Mouse (Mus musculus) heart, postnatal 0 days (tissue): ENCODE measurements around the gene Tcf15. TPM values are rescaled to one million over a fixed set of nuclear protein-coding genes. Genes with fewer than 3 reads are reported as not detected.

Source experiments
- ATAC-seq: fragments of 200-750 bp; cut with Nextera tagmentation; 2 replicates; pipeline ENCODE4 v1.8.0; 2017; ENCODE audit warnings: low read depth, moderate number of reproducible peaks, moderate library complexity; ENCODE audit not compliant: insufficient read depth
- DNase-seq: peaks from one replicate; pipeline ENCODE4 v3.0.0-alpha.2; 2016; ENCODE audit warnings: low spot score
- H3K27ac ChIP-seq: fragments of 300-500 bp; sonication (generic); 2 replicates; pipeline ENCODE4 v1.5.1; 2014; ENCODE audit warnings: low read depth, mild to moderate bottlenecking
- H3K27me3 ChIP-seq: fragments of 300-500 bp; sonication (generic); 2 replicates; pipeline ENCODE4 v1.6.1; 2014; ENCODE audit warnings: low read length, mixed read lengths; ENCODE audit not compliant: control insufficient read depth, insufficient read depth
- H3K36me3 ChIP-seq: fragments of 300-500 bp; sonication (generic); replicated peaks from 2 replicates; pipeline ENCODE4 v1.6.1; 2014; ENCODE audit warnings: low read length, mixed read lengths; ENCODE audit not compliant: control insufficient read depth, insufficient read depth
- H3K4me1 ChIP-seq: fragments of 300-500 bp; sonication (generic); 2 replicates; pipeline ENCODE4 v1.6.1; 2014; ENCODE audit warnings: antibody characterized with exemption; ENCODE audit not compliant: control insufficient read depth, insufficient read depth
- H3K4me2 ChIP-seq: fragments of 300-500 bp; sonication (generic); 2 replicates; pipeline ENCODE4 v1.6.1; 2014; ENCODE audit warnings: low read depth, mild to moderate bottlenecking, low read length, moderate library complexity
- H3K4me3 ChIP-seq: fragments of 300-500 bp; sonication (generic); 2 replicates; pipeline ENCODE4 v1.5.1; 2014; ENCODE audit warnings: low read depth, low read length
- H3K9ac ChIP-seq: fragments of 300-500 bp; sonication (generic); replicated peaks from 2 replicates; pipeline ENCODE4 v1.6.1; 2014; ENCODE audit warnings: low read depth, low read length, mixed read lengths
- H3K9me3 ChIP-seq: fragments of 300-500 bp; sonication (generic); replicated peaks from 2 replicates; pipeline ENCODE4 v1.6.1; 2016; ENCODE audit warnings: low read length; ENCODE audit not compliant: control insufficient read depth
- CTCF ChIP-seq: IDR thresholded peaks from 2 replicates; pipeline ENCODE4 v1.5.1; 2016; ENCODE audit warnings: antibody characterized with exemption, control low read depth, low read depth
- EP300 ChIP-seq: IDR thresholded peaks from 2 replicates; pipeline ENCODE4 v1.6.1; 2016; ENCODE audit warnings: antibody characterized with exemption, low read depth
- WGBS: fragments of 180-500 bp; shearing (Covaris S2); extraction: QIAGEN DNeasy Blood & Tissue Kit; methylation state at CpG from one replicate; pipeline ENCODE4 v1.1.7; 2014; 5-methylcytosine and 5-hydroxymethylcytosine counted together
- polyA plus RNA-seq: library from polyadenylated mRNA; unstranded; fragments of >200 nt; fragmentation: Nextera tagmentation; extraction: Ambion mirVana; gene quantifications from 2 replicates; pipeline ENCODE4 v1.2.1, GENCODE M21; 2015
- total RNA-seq: library from RNA; depleted of rRNA; stranded (reverse); fragments of >200 nt; gene quantifications from 2 replicates; pipeline ENCODE4 v1.2.3, GENCODE M21; 2014; ENCODE audit warnings: low replicate concordance

The Tcf15 gene
- total and polyA plus RNA-seq, 2 experiments from 2014 or later, result 23.0 to 36.8 TPM

DNA sequence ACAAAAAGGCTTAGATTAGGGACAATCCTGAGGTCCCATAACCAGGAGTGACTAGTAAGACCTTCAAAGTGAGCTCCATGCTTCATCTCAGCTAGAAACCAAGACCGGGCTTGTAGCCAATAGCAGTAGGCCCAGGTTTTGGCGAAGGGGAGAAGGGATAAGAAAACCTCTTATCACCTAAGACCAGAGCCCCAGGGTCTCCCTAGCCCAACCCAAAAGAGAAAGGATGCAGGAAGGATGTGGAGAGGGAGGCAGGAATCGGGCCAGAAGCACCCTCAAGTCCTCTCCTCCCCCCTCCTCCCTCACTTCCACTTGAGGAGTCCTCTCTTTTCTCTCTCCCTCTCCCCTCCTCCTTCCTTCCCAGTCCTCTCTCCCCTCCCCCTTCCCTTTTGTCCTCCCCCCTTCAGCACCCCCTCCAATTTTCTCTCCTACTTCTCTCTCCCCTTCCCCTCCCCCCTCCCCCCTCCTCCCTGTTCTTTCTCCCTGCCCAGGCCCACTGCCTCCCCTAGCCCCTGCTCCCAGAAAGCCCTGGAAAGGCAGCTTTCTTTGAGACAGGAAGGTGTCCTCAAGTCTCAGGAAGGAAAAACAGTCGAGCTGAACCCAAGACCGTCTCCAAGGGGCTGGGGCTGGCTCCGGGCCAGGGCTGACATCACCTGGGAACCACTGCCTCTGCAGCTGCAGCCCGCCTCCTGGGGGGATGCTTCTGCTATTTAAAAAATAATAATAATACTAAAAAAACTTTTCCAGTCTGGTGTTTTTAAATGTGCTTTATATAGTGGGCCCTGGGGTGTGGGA lies 12.2 kb downstream of the Tcf15 start:
- TF ChIP-seq EP300, result 0 out of 2 replicates have a peak, but pooled peaks have one; percentile 12
- TF ChIP-seq CTCF, result no peak
- no peak overlapping the region for H3K4me2 ChIP-seq

DNA sequence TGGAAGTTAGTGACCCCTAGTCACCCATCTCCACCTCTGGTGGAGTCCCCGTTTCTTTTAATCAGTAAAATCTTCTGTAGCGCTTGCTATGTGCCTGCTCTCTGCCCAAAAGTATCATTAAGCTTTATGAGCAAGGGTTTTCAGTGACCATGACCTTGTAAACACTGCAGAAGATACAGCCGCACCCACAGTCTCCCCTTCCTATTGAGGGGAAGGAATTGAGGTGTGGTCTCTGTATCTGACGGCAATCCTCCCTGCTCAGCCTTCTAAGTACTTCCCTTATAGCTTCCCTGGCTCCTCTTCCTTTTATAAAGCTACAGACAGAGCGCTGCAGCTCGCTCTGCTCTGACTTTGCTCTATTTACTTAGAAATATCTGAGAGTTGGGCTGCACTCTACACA lies 13.1 kb downstream of the Tcf15 start:
- peak overlapping the region; percentile 66 for H3K27ac ChIP-seq

More for the DNA sequence above, 12.2 kb downstream of the Tcf15 start:
- Histone ChIP-seq H3K27me3 (no peaks in the 10 kb centered on the region), H3K36me3 (no peaks in the 10 kb centered on the region), H3K4me3 (no peak overlapping the region), H3K4me1 (no peaks in the 10 kb centered on the region), H3K9me3 (no peaks in the 10 kb centered on the region), H3K27ac (peak overlapping the region; percentile 66), H3K9ac (no peak overlapping the region)
- WGBS, result 25% methylated on average over 7 of the region's 7 CpGs
- ATAC-seq (peak; percentile 72), DNase-seq (peak; percentile 33)

DNA sequence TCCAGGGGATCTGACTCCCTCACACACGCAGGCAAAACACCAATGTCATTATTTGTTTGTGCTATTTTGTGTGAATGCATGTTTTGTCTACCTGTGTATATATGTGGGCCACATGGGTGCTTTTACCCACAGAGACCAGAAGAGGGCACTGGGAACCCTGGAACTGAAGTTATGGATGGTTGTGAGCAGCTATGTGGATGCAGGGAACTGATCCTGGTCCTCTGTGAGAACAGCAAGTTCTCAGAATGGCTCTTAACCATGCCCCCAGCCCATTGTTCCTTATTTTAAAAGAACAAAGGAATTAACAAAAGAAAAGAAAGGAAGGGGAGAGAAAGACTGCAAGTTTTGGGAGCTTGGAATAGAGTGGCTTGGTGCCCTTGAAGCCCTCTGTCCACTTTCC lies 16.1 kb downstream of the Tcf15 start:
- Histone ChIP-seq H3K9me3 (no peaks in the 10 kb centered on the region), H3K9ac (no peak overlapping the region), H3K27me3 (no peaks in the 10 kb centered on the region), H3K36me3 (no peaks in the 10 kb centered on the region), H3K4me2 (no peak overlapping the region), H3K4me1 (no peaks in the 10 kb centered on the region), H3K27ac (no peak overlapping the region), H3K4me3 (no peak overlapping the region)
- DNase-seq, result no peak
- TF ChIP-seq EP300, result no peak
- TF ChIP-seq CTCF, result no peak
- ATAC-seq, result no peak
- 87% methylated on average over 1 of the region's 1 CpGs for WGBS

More for the DNA sequence above, 13.1 kb downstream of the Tcf15 start:
- ATAC-seq (no peak), DNase-seq (no peak)
- H3K9ac ChIP-seq, result no peak overlapping the region
- 57% methylated on average over 6 of the region's 6 CpGs for WGBS
- no peak overlapping the region for H3K4me2 ChIP-seq
- TF ChIP-seq EP300, result no peak; the same call in 1 of the 2 replicates
- no peak for TF ChIP-seq CTCF
- no peaks in the 10 kb centered on the region for H3K9me3 ChIP-seq
- H3K27me3 ChIP-seq, result no peaks in the 10 kb centered on the region
- H3K4me1 ChIP-seq, result no peaks in the 10 kb centered on the region
- H3K36me3 ChIP-seq, result no peaks in the 10 kb centered on the region
- H3K4me3 ChIP-seq, result no peak overlapping the region

DNA sequence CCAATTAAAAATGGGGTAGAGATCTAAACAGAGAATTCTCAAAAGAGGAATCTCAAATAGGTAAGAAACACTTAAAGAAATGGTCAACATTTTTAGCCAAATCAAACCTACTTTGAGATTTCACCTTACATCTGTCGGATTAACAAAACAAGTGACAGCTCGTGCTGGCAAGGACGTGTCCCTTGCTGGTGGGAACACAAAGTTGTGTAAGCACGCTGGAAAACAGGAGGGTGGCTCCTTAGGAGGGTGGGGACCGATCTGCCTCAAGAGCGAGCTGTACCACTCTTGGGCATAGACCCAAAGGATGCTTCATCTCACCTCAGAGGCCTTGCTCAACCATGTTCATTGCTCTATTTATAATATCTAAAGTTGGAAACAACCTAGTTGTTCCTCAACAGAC lies 22.9 kb downstream of the Tcf15 start:
- TF ChIP-seq EP300, result no peak
- no peak for TF ChIP-seq CTCF
- no peak overlapping the region for H3K27ac ChIP-seq
- H3K9ac ChIP-seq, result no peak overlapping the region
- H3K9me3 ChIP-seq, result no peaks in the 10 kb centered on the region
- no peaks in the 10 kb centered on the region for H3K4me1 ChIP-seq
- no peaks in the 10 kb centered on the region for H3K36me3 ChIP-seq
- H3K4me2 ChIP-seq, result no peak overlapping the region
- no peaks in the 10 kb centered on the region for H3K27me3 ChIP-seq
- no peak for DNase-seq
- 86% methylated on average over 6 of the region's 6 CpGs for WGBS
- no peak overlapping the region for H3K4me3 ChIP-seq
- no peak for ATAC-seq

DNA sequence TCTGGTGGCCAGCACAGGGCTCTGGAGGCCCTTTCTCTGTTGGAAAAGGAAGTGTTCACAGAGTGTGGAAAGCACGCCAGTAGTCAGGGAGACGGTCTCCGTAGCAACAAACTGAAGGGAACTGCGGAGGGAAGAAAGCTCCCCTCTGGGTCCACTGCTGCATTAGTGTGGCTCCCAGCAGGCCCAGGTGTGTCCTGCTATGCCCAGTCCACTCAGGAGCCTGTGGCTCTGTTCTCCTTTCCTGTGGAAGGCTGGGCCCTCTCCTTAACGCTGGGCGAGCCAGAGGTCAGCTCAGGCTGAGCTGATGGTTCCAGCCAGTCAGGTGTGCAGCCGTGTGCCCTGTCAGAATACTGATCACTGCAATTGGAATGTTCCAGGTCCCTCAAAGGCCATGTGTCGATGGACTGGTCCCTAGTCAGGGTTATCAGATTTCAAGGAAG lies 24.5 kb downstream of the Tcf15 start:
- ATAC-seq (peak; percentile 47), DNase-seq (no peak)
- no peak for TF ChIP-seq CTCF
- TF ChIP-seq EP300, result no peak
- Histone ChIP-seq H3K9ac (no peak overlapping the region), H3K27ac (no peak overlapping the region), H3K4me1 (no peaks in the 10 kb centered on the region), H3K36me3 (no peaks in the 10 kb centered on the region), H3K4me3 (no peak overlapping the region), H3K4me2 (no peak overlapping the region), H3K9me3 (no peaks in the 10 kb centered on the region), H3K27me3 (no peaks in the 10 kb centered on the region)
- 28% methylated on average over 8 of the region's 8 CpGs for WGBS

DNA sequence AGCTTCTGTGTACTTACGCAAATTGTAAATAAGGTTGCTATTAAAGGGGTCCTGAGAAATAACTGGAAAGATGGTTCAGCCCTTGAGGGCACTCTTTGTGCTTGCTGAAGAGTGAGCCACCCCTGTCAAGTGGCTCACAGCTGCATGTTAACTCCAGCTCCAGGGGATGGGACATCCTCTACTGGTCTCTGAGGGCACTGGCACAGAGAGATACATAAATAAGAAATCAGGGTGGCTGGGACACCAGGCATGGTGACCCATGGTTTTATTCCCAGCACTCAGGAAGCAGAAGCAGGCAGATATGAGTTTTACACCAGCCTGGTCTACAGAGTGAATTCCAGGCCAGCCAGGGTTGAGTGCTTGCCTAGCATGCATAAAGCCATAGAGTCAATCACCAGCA lies 26.0 kb downstream of the Tcf15 start:
- H3K4me1 ChIP-seq, result no peaks in the 10 kb centered on the region
- TF ChIP-seq EP300 (no peak), CTCF (no peak)
- no peak for ATAC-seq
- no peaks in the 10 kb centered on the region for H3K36me3 ChIP-seq
- H3K27me3 ChIP-seq, result no peaks in the 10 kb centered on the region
- no peaks in the 10 kb centered on the region for H3K9me3 ChIP-seq
- WGBS, result 97% methylated on average over 1 of the region's 1 CpGs
- no peak overlapping the region for H3K4me3 ChIP-seq
- no peak overlapping the region for H3K4me2 ChIP-seq
- no peak for DNase-seq
- H3K27ac ChIP-seq, result no peak overlapping the region
- no peak overlapping the region for H3K9ac ChIP-seq
